Mouse (Mus musculus) adrenal gland, adult 18-20 months (tissue): Measurements from ENCODE around the gene Lrrc28. TPM values are rescaled to one million over a fixed set of nuclear protein-coding genes. Genes with fewer than 3 reads are reported as not detected.
A peak's percentile ranks its signal among the peaks of the same experiment; 100 is the strongest.

Source experiments
- DNase-seq, 2 experiments: peaks; one replicate each; pipeline ENCODE4 v3.0.0; 2021 to 2022; ENCODE audit warnings: low spot score in 2 of 2
- total RNA-seq, 2 experiments: library from RNA; stranded (reverse); gene quantifications; 1 replicate in 1 of 2; 2 replicates in 1 of 2; pipeline ENCODE4 v1.2.3; 2021

Lrrc28 gene
- total RNA-seq, 2 experiments from 2014 or later, result 19.5 to 20.1 TPM

GRCm38 (mm10) chr7:67598050-67598449, 47.0 kb downstream of the Lrrc28 start:
- no peak for DNase-seq

DNA sequence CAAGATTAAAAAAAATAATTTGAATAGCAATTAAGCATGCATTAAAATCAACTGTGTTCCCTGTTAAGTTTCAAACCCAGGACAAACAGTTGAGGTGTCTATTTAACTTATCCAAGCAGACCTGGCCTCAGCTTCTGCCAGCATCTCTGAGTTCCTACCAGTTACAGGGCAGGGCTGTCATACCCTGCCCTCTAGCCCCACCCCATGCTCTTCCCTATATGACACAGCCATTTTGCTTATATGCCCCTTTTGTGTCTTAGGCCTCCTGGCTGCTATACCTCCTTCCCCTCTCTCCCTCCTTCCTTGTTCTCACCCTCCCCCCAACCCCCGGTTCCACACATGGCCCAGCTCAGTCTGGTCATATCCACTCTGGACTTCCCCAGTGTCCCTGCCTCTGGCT, 48.1 kb downstream of the Lrrc28 start:
- DNase-seq, result no peak

- no peak for DNase-seq
Measured at GRCm38 (mm10) chr7:67596322-67596721, 48.7 kb downstream of the Lrrc28 start.

DNA sequence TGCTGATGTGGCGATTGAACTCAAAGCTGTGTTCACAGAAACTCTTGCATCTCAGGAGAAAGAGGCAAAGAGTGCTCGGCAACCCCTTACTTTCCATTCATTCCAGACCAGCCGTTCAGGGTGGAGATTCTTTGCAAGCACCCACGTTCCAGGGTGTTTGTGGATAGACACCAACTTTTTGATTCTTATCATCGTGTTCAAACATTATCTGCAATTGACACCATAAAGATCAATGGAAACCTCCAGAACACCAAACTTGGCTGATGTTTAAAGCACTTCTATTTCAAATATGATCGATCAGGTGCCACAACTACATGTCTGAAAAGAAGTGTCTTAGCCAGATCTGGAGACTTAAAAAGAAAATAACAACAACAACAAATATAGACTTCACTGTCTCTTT, 51.2 kb downstream of the Lrrc28 start:
- DNase-seq, result no peak

- no peak for DNase-seq
Measured at GRCm38 (mm10) chr7:67592670-67593069, 52.4 kb downstream of the Lrrc28 start.

- no peak for DNase-seq
Measured at GRCm38 (mm10) chr7:67588743-67589142, 56.3 kb downstream of the Lrrc28 start.

DNA sequence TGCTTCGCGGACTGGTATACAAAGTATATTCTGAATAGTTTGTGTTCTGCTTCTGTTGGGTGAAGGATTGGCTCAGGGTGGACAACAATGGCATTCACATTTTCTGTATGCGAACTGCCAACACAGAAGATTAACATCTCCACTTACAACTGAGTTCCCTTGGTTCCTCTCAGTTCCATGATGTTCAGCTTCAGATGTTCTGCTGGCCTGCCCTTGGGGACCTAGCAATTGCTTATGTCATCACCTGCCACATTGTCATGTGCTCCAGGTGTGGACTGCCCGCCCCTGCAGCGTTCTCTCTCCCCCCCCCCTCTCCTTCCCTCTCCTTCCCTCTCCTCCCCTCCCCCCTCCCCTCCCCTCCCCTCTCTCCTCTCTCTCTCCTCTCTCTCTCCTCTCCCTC, 58.6 kb downstream of the Lrrc28 start:
- no peak for DNase-seq

DNA sequence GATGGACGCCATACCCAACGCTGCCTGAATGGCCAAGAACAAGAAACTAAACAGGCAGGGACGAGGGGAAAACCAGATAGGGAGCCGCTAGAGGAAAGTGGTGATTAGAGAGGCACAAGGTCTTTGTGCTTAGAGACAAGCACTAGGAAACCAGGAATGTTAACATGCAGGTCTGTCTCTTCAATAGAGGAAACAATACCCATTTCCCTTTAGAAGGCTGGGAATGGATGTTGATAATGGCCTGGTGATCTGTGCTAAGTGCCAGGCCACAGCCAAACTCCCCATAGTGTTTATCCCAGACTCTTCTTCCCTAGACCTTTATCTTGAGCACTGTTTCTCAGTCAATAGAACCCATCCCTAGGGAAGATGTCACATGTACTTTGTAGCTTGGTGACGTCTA, 61.2 kb downstream of the Lrrc28 start:
- DNase-seq, result no peak

DNA sequence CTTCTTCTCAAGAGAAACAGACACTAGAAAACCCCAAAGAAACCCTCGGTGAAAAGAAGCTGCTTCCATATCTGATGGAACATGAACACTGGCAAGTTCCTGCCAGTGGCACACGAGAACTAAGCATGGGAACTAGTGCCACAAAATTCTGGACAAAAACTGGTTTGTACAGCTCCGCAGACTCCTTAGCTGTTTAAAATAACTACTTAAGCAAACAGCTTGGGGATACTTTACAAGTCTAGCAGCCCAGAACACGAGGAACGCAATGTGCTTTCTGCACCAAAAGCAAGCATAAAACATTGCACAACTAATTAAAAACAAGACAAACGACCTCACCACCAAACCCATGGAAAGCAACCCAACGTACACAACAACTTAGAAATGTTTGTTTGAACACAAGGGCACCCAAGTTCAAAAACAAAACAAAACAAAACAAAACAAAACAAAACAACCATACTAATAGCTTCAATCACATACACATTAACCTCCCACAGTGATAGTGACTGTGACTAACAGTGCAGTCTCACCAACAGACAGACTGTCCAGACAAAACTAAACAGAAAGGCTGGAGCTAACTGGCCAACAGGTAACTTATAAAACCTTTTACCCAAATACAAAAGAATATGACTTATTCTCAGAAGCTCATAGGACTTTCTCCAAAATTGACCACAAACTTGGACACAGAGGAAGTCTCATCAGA, 66.1 kb downstream of the Lrrc28 start:
- no peak for DNase-seq

- no peak for DNase-seq
Measured at GRCm38 (mm10) chr7:67578044-67578443, 67.0 kb downstream of the Lrrc28 start.

DNA sequence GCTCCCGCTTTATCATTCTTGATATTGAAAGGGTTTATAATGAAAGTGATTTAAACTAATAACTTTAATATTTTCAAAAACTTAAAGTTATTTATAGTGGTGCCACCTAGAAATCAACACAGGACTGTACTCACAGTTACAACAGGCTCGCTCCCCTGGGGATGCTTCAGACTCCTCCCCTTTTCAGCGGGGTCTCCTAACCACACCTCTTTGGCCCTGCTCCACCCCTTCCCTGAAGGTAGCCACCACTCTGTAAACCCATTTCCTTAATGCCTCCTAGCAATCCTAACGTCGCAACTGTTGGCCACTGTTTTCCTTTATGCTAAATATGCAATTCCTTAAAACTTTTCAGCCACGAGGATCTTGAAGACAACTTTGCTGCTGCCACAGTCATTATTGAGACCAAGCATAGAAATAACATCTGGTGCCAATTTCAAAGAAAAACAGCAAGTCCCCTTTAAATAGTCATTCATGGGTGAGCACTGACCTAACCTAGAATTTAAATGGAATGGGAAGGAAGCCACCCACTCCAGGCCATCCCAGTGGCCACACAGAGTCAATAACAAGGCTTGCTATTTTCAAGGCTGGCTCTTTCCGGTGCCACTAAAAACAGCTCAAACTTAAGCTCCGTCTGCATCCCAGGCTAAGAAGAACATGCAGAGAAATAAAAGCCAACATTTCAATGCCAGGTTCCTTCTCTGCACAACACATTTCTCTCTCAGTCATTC, 78.4 kb downstream of the Lrrc28 start:
- DNase-seq, result no peak

- no peak for DNase-seq
Measured at GRCm38 (mm10) chr7:67565132-67565531, 79.9 kb downstream of the Lrrc28 start.

GRCm38 (mm10) chr7:67562176-67562575, 82.9 kb downstream of the Lrrc28 start:
- DNase-seq, result peak in 1 of 2 experiments; percentile 33

GRCm38 (mm10) chr7:67559486-67559885, 85.6 kb downstream of the Lrrc28 start:
- DNase-seq, result no peak

DNA sequence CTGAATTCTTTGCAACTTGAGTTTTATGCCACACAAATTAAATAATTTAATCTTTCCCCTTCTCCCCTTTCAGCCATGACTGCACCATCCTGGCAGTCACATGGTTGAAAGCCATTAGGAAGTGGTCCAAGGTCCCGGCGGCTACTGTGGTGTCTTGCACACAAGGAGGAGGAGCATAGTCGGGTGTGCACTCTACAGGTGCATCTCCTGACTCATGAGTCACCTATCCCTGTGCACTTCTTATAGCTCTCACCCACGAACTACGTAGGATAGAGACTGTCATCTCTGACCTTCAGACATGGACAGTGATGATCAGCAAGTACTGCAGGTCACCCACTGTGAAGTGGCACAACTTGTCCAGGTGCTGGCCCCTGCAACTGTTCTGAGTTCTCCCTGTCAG, 86.8 kb downstream of the Lrrc28 start:
- DNase-seq, result no peak

- DNase-seq, result no peak
Measured at GRCm38 (mm10) chr7:67554863-67555262, 90.2 kb downstream of the Lrrc28 start.

DNA sequence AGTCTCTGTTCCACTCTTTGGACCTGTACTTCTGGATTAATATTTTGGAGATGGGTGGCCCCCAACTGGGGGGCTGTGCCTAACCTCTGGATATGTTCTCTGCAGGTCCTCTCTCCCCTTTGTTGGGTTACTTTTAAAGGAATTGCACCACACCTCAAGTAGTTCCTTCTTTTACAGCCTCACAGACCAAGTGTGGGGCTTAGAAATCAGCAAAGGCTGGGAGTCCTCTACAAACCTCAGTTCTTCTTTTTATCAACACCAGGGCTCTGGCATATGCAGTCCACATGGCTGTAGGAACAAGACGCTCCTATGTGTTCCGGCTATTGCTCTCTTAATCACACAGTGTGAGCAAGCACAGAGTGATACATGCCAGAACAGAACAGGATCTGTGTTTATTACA, 93.8 kb downstream of the Lrrc28 start:
- no peak for DNase-seq

- DNase-seq, result peak; percentile 68 to 69
Measured at GRCm38 (mm10) chr7:67549073-67549561, 96.0 kb downstream of the Lrrc28 start.

DNA sequence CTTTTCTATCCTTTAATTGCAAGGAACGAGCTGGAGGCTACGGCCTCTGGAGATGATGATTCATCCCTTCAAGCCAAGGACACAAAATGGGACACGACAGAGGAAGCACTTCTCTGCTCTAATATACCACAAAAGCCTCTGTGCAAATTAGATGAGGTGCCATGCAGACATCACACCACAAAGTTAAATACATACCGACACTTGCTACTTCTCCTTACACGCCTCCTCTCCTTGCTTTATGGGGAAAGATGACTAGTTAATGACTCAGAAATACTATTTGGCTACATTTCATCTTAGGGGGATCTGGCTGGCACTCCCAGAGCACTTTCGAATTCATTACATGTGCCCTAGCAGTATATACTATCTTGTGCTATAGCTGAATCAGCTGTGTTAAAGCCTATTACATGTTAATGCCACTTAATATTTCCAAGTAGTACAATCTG, 96.4 kb downstream of the Lrrc28 start:
- no peak for DNase-seq

DNA sequence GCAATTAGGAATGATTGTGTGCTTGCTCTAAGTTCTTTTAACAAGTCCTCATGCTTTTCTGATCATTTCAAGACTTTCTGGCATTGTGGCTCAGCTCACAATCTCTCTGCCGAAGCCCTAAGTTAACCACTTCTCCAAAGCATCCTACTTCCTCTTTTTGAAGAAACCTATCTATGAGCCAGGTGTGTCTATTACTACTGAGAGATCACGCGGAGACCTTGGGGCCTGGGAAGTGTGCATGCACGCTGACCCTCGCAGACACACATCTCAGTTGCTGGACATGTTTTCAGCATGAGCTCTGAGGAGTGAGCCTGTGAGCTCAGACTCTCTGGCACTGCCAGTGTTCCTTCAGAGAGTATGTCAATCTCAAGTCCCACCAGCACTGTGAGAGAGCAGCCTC, 98.8 kb downstream of the Lrrc28 start:
- DNase-seq, result no peak

GRCm38 (mm10) chr7:67544586-67544985, 100.5 kb downstream of the Lrrc28 start:
- DNase-seq, result no peak

GRCm38 (mm10) chr7:67543641-67544040, 101.4 kb downstream of the Lrrc28 start:
- DNase-seq, result no peak
